Mouse (Mus musculus): ENCODE data around the gene Sephs1. TPM values are rescaled to one million over a fixed set of nuclear protein-coding genes. Genes with fewer than 3 reads are reported as not detected.

The Sephs1 gene
- total RNA-seq, 2 experiments from 2014 or later: 4.4 to 11.8 TPM

DNA sequence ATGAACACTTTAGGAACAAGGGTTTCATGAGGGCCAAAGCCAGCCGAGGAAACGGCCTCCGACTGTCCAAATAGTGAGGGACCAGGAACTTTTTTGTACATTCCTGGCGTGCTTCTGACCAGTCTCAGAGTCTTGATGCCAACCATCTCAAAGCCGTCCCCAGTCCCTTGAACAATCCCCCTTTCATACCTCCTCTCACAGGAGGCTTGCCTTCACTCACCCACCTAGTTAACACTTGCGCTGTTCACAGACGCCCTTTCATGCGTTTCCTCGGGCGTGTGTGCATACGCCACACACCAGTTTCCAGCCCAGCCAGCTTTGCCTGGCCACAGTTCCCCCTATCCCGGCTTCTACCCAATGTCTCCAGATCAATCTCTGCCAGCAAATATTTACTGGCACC lies 76.7 kb downstream of the Sephs1 start:
- ATAC-seq (replicated peaks; ENCODE audit: low FRiP score, poor library complexity, severe bottlenecking): no peak

Other genes with a start within 250 kb of the Sephs1 start
- gene Prpf18, start 229.5 kb upstream of the Sephs1 start, total RNA-seq (2015; ENCODE audit: low replicate concordance): 66.9 and 78.2 TPM in 2 replicates
- gene Prpf18, start 229.5 kb upstream of the Sephs1 start, total RNA-seq (2017; ENCODE audit: low replicate concordance): 197 and 224 TPM in 2 replicates
- gene Bend7, start 163.7 kb upstream of the Sephs1 start, total RNA-seq (2015; ENCODE audit: low replicate concordance): not detected in 2 replicates
- 0.14 TPM in 1 of 2 replicates, not detected in the other for gene Bend7, start 163.7 kb upstream of the Sephs1 start, total RNA-seq (2017; ENCODE audit: low replicate concordance)
- gene Phyh, start 37.5 kb downstream of the Sephs1 start, total RNA-seq (2015; ENCODE audit: low replicate concordance): 28.0 and 31.1 TPM in 2 replicates
- 7.5 and 14.3 TPM in 2 replicates for gene Phyh, start 37.5 kb downstream of the Sephs1 start, total RNA-seq (2017; ENCODE audit: low replicate concordance)
- not detected in 2 replicates for gene Ucma, start 94.6 kb downstream of the Sephs1 start, total RNA-seq (2015; ENCODE audit: low replicate concordance)
- gene Ucma, start 94.6 kb downstream of the Sephs1 start, total RNA-seq (2017; ENCODE audit: low replicate concordance): not detected in 2 replicates
- 22.2 and 36.1 TPM in 2 replicates for gene Mcm10, start 131.2 kb downstream of the Sephs1 start, total RNA-seq (2015; ENCODE audit: low replicate concordance)
- 33.5 and 51.6 TPM in 2 replicates for gene Mcm10, start 131.2 kb downstream of the Sephs1 start, total RNA-seq (2017; ENCODE audit: low replicate concordance)
- 111 and 123 TPM in 2 replicates for gene Optn, start 182.5 kb downstream of the Sephs1 start, total RNA-seq (2015; ENCODE audit: low replicate concordance)
- gene Optn, start 182.5 kb downstream of the Sephs1 start, total RNA-seq (2017; ENCODE audit: low replicate concordance): 325 and 443 TPM in 2 replicates

Data from erythroblast, adult 5-6 weeks (primary cell).